Mouse (Mus musculus): ENCODE results near the gene Spam1.

- TF ChIP-seq POLR2A (IDR thresholded peaks at IDR 0.05; ENCODE audit: control insufficient read depth, low read depth, low read length) (no peak), CTCF (IDR thresholded peaks at IDR 0.05; ENCODE audit: control insufficient read depth, insufficient read depth, insufficient replicate concordance, low read depth, low read length) (no peak)
Measured at GRCm38 (mm10) chr6:24748029-24748428, 43.0 kb upstream of the Spam1 start, which contains the start of gene Hyal4.

Data from testis, adult 2 months (tissue).